Comparison of ENCODE assay signal across 19 mouse cellular contexts in the genomic region with DNA sequence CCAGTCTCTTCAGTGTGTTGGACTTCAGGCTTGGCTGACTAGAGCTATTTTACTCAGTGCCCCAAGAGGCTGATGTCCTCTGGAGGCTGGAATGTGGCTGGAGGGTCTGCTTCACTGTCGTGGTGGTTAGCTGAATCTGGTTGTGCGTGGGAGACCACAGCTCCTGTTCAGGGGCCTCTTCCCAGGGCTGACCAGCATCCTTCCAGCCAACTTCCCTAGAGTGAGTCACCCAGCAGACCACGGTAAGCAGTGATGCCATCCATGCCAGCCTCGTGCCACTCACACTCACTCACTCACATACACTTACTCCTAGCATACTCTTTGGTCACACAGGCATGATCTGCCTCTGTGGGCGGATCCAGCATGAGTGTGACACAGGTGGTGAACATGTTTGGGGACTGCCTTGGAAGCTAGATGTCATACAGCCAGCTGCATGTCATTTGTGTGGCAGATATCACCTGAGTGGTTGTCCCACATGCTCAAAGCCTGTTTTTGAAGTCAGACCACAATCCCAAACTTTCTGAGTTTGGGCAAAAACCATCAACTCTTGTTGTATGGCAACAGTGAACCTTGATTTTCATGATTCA. TPM values are rescaled to one million over a fixed set of nuclear protein-coding genes. Genes with fewer than 3 reads are reported as not detected.
DNase-seq lines count a peak whose midpoint lies in the region; ATAC-seq lines count a peak whose summit lies in the region.
"Had no signal": no experiment of that assay in that cellular context is flagged by ENCODE, and none has a peak within 500 bp of the region (broad histone marks: within the 10 kb centered on the region; RNA-seq: fewer than 3 reads in every experiment).

No protein-coding gene starts in this region.

- WGBS in limb, embryonic 13.5 days: 84% methylated on average over 5 of the region's 5 CpGs
- WGBS in limb, embryonic 10.5 days: 90% methylated on average over 5 of the region's 5 CpGs

- H3K27me3 ChIP-seq in limb, embryonic 13.5 days: no peaks in the 10 kb centered on the region
- H3K27me3 ChIP-seq in limb, embryonic 10.5 days (ENCODE audit: low read depth, poor library complexity, severe bottlenecking): no peaks in the 10 kb centered on the region
- H3K27me3 ChIP-seq: forebrain, embryonic 12.5 days; heart, embryonic 12.5 days; kidney, embryonic 15.5 days; liver, embryonic 13.5 days; neural tube, embryonic 13.5 days had no signal

- 0 out of 2 replicates have a peak overlapping the region, but pooled peaks have one; percentile 1 for H3K9ac ChIP-seq in limb, embryonic 13.5 days
- H3K9ac ChIP-seq: forebrain, embryonic 12.5 days; heart, embryonic 12.5 days; kidney, embryonic 15.5 days; liver, embryonic 13.5 days; neural tube, embryonic 13.5 days had no signal

- no peak overlapping the region for H3K4me2 ChIP-seq in limb, embryonic 13.5 days (replicated peaks)
- H3K4me2 ChIP-seq: forebrain, embryonic 12.5 days; heart, embryonic 12.5 days; kidney, embryonic 15.5 days; liver, embryonic 13.5 days; neural tube, embryonic 13.5 days had no signal

- peaks cover 9% of the 10 kb centered on the region for H3K4me1 ChIP-seq in limb, embryonic 13.5 days
- peaks cover 9% of the 10 kb centered on the region for H3K4me1 ChIP-seq in limb, embryonic 10.5 days
- H3K4me1 ChIP-seq: forebrain, embryonic 12.5 days; kidney, embryonic 15.5 days; liver, embryonic 13.5 days had no signal

- no peak overlapping the region for H3K4me3 ChIP-seq in limb, embryonic 13.5 days
- H3K4me3 ChIP-seq in limb, embryonic 10.5 days: no peak overlapping the region
- H3K4me3 ChIP-seq: forebrain, embryonic 12.5 days; heart, embryonic 12.5 days; kidney, embryonic 15.5 days; liver, embryonic 13.5 days; midbrain, embryonic 10.5 days; myocyte; neural tube, embryonic 13.5 days had no signal

- H3K9me3 ChIP-seq in limb, embryonic 13.5 days: no peaks in the 10 kb centered on the region
- no peaks in the 10 kb centered on the region for H3K9me3 ChIP-seq in limb, embryonic 10.5 days (replicated peaks)
- H3K9me3 ChIP-seq: forebrain, embryonic 12.5 days; heart, embryonic 12.5 days; kidney, embryonic 15.5 days; liver, embryonic 13.5 days; midbrain, embryonic 10.5 days; neural tube, embryonic 13.5 days had no signal

- no peak overlapping the region for H3K27ac ChIP-seq in limb, embryonic 13.5 days
- H3K27ac ChIP-seq in limb, embryonic 10.5 days: no peak overlapping the region
- H3K27ac ChIP-seq: forebrain, embryonic 12.5 days; hindbrain, postnatal 0 days; kidney, embryonic 15.5 days; liver, embryonic 13.5 days; midbrain, embryonic 10.5 days; neural tube, embryonic 13.5 days had no signal

- no peak for ATAC-seq in limb, embryonic 13.5 days (ENCODE audit: low FRiP score, low read depth)
- ATAC-seq: CD4-positive, CD25-positive, alpha-beta regulatory T cell, adult 4 months; hindbrain, postnatal 0 days; intestine, postnatal 0 days; midbrain, embryonic 16.5 days had no signal

- H3K36me3 ChIP-seq in limb, embryonic 13.5 days: peaks cover 47% of the 10 kb centered on the region
- peaks cover 19% of the 10 kb centered on the region; the same call in 1 of the 2 replicates for H3K36me3 ChIP-seq in limb, embryonic 10.5 days

- DNase-seq in limb, embryonic 10.5 days (ENCODE audit: low spot score): no peak
- peak; percentile 73 for DNase-seq in 3134 (ENCODE audit: extremely low read depth, insufficient read length, low spot score)
- peak; percentile 79 for DNase-seq in 3T3-L1 (ENCODE audit: low read depth, low spot score)
- peak; percentile 60 for DNase-seq in fibroblast of lung, adult 2 months (ENCODE audit: low read depth)
- DNase-seq in ovary, postnatal 14 days (ENCODE audit: low spot score): no peak
- no peak for DNase-seq in urinary bladder, postnatal 36 days (ENCODE audit: low spot score in 2 of 2)
- DNase-seq: adrenal gland, adult 8-10 months; liver, embryonic 13.5 days had no signal

RNA-seq across cellular contexts. Expression of a gene that starts 24.8 kb away (rescaled TPM):
- 38.2 and 42.1 TPM in 2 replicates for polyA plus RNA-seq in limb, embryonic 13.5 days (2015; fragmentation: Nextera tagmentation; extraction: Ambion mirVana)
- polyA plus RNA-seq in limb, embryonic 10.5 days (2016; fragmentation: Nextera tagmentation; extraction: Ambion mirVana): 26.8 and 27.0 TPM in 2 replicates

RNA-seq across cellular contexts. Expression of a gene that starts 27.0 kb away (rescaled TPM):
- polyA plus RNA-seq in limb, embryonic 13.5 days (2015; fragmentation: Nextera tagmentation; extraction: Ambion mirVana): 23.5 and 27.1 TPM in 2 replicates
- polyA plus RNA-seq in limb, embryonic 10.5 days (2016; fragmentation: Nextera tagmentation; extraction: Ambion mirVana): 17.4 and 20.5 TPM in 2 replicates

Comparison
In these comparisons a context has a peak if more than half of its experiments do, and no peak if none do; other contexts are left out.
1. DNase-seq: peak in 3134 (single experiment), 3T3-L1 (single experiment) and fibroblast of lung, adult 2 months (single experiment); none in limb, embryonic 10.5 days (single experiment), ovary, postnatal 14 days (single experiment) and urinary bladder, postnatal 36 days (0 of 2).